Mouse (Mus musculus) c-Kit-positive CD71-positive TER-119-negative erythroid progenitor cells, embryonic 14.5 days (primary cell): Measurements from ENCODE around the gene Pilra.

Experiments used
- DNase-seq: peaks from one replicate; pipeline ENCODE4 v3.0.0-alpha.2; 2013; ENCODE audit warnings: low read depth

Gene Pilra

GRCm38 (mm10) chr5:137823455-137824045 lies 12.5 kb downstream of the Pilra start:
- DNase-seq = no peak

DNA sequence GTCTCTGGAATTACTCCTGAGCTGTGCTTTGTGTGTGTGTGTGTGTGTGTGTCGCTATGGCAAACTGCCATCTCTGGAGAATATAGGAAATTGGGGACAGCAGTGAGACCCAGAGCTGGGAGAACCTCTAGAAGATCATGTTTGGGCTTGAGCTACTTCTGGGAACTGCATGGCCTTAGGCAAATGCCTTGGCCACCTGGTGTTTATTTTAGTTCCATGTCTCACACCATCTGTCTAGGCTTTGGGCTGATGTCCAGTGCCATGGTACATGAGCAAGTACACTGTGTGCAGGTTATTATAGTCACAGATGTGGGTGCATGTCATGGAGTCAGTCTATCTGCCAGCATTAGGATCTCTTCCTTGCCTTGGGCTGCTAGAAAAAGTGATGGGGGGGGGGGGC lies 13.5 kb downstream of the Pilra start:
- DNase-seq = no peak

GRCm38 (mm10) chr5:137822126-137822525 lies 14.0 kb downstream of the Pilra start:
- no peak for DNase-seq

- DNase-seq = no peak
These were observed 18.4 kb downstream of the Pilra start for GRCm38 (mm10) chr5:137817466-137818222.

GRCm38 (mm10) chr5:137808316-137808715 lies 27.8 kb downstream of the Pilra start:
- DNase-seq = no peak

DNA sequence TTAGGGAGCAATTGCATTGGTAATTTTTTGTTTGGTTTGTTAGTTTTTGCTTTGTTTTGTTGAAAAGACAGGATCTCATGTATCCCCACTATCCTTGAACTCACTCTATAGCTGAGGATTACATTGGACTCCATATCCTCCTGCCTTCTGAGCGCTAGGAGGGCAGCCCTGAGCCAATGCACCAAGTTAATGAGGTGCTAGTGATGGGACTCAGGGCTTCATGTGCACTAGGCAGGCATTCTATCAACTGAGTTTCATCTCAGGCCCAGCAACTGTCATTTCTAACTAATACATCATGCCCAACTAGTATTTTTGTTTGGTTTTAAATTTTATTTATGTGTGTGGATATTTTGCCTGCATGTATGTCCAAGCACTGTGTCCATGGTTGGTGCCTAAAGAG lies 29.9 kb downstream of the Pilra start:
- no peak for DNase-seq

DNA sequence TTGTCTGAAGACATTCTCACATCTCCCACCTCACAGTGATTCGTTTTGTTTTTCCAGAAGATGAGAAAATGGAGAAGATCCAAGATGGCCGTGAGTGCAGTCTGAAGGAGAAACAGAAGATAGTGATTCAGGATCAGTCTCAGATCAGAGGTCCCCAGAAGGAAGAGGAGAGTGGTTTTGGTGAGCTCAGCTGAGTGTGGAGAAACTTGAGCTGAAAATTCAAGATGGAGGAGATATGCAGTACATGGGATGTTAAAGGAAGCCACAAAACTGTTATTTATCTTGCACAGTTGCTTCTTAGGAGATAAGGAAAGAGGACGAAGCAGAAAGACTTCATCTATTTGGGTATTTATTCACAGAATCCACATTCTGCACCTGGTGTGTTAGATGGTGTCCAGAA lies 35.2 kb downstream of the Pilra start:
- no peak for DNase-seq

GRCm38 (mm10) chr5:137796606-137797005 lies 39.5 kb downstream of the Pilra start:
- DNase-seq = no peak

DNA sequence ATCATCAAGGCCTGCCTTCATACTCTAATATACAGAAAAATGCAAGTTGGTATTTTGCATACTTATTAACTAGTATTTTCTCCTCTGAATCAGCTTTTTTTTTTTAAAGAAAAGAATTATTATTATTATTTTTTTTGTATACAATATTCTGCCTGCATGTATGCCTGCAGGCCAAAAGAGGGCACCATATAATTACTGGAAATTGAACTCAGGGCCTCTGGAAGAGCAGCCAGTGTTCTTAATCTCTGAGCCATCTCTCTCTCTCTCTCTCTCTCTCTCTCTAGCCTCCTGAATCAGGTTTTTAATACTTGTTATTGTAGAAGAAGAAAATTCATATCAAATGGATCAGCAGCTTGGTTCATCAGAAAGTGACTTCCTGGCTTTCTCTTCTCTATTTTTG lies 44.5 kb downstream of the Pilra start:
- no peak for DNase-seq

GRCm38 (mm10) chr5:137788946-137789531 lies 47.0 kb downstream of the Pilra start:
- no peak for DNase-seq

- no peak for DNase-seq
These were observed 47.9 kb downstream of the Pilra start for GRCm38 (mm10) chr5:137788171-137788570.

- peak; percentile 90 for DNase-seq
These were observed 48.7 kb downstream of the Pilra start, which contains the start of the genes Mepce and Zcwpw1 for GRCm38 (mm10) chr5:137787151-137787928. Gene Mepce (minus strand): TSS chr5:137787655. Gene Zcwpw1 (plus strand): TSS chr5:137787798.

DNA sequence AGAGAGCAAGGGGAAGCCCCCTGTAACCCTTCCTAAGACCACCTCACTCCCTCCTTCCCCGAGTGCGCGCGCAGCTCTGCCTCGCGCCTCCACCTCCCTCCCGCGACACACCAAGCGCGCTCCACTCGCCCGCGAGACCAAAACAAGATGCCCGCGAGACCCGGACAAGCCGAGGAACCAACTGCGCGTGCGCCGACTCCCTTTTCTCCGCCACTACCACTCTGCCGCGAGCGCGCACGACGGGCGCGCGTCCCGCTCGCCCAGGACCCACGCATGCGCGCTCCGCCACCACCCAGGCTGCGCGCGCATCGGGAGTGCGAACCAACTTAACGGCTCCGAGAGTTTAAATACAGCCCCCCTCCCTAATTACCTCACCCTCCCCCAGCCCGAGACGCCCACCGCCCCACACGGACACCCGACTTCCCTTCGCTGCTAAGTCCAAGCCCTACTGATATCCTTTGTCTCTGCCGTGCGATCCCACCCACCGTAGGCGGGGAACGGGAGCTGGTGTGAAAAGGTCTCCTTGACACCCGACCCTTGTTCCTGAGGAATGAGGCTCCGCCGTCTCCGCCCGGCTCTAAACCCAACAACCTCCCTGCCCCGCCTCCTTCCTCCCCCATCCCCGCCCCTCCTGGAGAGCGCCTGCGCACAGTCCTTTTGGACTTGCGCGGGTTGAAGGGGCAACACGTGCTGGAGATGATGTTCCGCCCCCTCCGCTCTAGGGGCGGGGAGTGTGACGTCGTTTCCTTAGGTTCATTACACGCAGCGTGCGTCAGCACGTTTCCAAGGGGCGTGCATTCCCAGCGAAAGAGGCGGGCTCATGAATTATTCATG lies 49.8 kb downstream of the Pilra start:
- peak; percentile 100 for DNase-seq

- no peak for DNase-seq
These were observed 50.7 kb downstream of the Pilra start for GRCm38 (mm10) chr5:137785164-137786031.

- no peak for DNase-seq
These were observed 51.5 kb downstream of the Pilra start for GRCm38 (mm10) chr5:137784546-137784945.

DNA sequence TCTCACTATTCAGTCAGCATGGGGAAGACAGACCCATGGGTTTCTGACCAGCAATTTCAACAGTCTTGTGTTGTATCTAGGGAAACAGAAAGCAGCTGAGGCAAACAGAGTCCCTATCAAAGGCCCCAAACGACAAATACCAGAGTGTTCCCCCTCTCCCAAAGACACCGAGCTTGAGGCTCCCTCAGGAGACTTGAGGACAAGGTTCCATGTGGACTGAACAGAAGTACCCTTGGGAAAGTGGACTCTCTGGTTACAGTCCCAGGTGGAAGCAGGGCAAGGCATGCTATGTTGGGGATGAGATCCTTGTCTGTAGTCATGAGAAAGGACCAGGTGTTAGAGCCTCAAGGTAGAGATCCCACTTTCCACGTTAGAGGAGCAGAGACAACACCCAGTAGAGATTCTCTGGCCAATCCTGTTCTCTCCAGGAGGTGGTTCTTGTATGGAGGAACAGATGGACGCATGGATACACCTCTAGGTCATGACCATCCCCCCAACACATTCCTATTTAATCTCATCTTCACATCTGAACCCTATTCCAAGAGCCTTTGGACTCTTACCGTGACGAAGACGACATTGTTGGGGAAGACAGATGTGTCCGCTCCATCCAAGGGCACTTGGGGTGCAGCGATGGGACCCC lies 52.1 kb downstream of the Pilra start:
- no peak for DNase-seq

- DNase-seq = no peak
These were observed 53.1 kb downstream of the Pilra start for GRCm38 (mm10) chr5:137782776-137783522.

DNA sequence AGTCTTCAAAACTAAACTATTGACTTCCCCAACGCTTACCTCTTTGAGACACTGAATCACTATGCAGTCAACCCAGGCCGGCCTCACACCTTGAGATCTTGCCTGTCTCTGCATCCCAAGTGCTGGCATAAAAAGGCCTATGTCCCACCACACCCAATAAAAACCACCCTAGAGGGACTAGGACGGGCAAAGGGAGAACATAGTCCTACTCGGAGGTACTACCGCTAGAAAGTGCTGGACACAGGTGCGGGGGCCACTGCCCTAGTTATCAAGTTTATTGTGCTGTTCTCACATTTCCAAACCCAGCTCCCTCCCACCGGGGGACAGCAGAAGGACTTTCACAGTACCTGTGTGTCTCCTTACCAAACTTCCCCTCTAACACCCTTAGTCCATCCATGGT lies 54.4 kb downstream of the Pilra start:
- no peak for DNase-seq
